Mouse (Mus musculus) embryonic fibroblast, embryonic 13.5 days (primary cell): ENCODE measurements around the gene Anapc5.

Source experiments
- CTCF ChIP-seq: IDR thresholded peaks from 2 replicates; pipeline ENCODE4 v1.5.1; 2011; ENCODE audit warnings: mild to moderate bottlenecking, control low read depth, low read length, moderate library complexity, borderline replicate concordance; ENCODE audit not compliant: insufficient read depth
- POLR2A ChIP-seq: IDR thresholded peaks from 2 replicates; pipeline ENCODE4 v1.6.1; 2011; ENCODE audit warnings: low read depth, mild to moderate bottlenecking, control low read depth, low read length, moderate library complexity

DNA sequence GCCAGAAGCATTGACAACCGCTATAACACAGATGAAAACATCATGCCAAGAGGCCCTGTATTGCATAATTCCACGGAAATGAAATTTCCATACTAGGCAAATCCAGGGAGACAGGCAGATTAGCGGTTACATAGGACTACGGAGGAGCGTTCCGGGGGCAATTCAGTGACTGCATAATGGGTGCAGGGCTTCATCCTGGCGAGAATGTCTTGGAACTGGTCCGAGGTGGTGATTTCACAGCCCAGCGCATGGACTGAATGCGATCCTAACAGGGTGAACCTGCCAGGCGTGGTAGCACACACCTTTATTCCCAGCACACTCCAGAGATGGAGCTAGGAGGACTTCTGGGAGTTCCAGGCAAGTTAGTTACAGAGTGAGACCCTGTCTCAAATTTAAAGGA lies 53.9 kb downstream of the Anapc5 start:
- TF ChIP-seq POLR2A (no peak), CTCF (no peak)
